Mouse (Mus musculus) layer of hippocampus, postnatal 14 days (tissue): ENCODE measurements around the gene Slc47a2. TPM values are rescaled to one million over a fixed set of nuclear protein-coding genes. Genes with fewer than 3 reads are reported as not detected.

Source experiments
- DNase-seq, 2 experiments: peaks; one replicate each; pipeline ENCODE4 v3.0.0; 2021 to 2022; ENCODE audit warnings: low spot score in 2 of 2, mixed read lengths in 1 of 2
- total RNA-seq, 2 experiments: library from RNA; stranded (reverse); gene quantifications; 2 replicates each; pipeline ENCODE4 v1.2.3; 2021

Slc47a2 gene
- total RNA-seq, 2 experiments from 2014 or later, result 0.17 TPM; not detected in 1

DNA sequence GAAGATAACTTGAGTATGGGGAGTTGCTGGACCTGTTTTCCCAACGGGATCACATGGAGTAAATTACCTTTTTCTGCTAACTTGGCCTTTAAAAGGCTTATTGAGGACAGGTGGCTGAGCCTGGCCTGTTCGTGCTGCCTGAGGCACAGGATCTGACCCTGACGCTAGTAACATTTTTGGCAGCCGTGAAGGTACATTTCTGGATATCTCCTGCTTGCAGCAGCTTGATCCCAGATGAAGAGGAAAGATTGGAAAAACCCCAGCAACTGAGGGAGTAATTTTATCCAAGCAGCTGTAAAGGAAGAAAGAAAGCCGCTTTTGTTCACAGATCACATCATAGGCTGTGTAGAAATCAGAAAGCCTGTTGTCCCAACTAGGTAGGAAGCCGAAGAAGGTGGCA is 58.3 kb downstream of the Slc47a2 start:
- no peak for DNase-seq

DNA sequence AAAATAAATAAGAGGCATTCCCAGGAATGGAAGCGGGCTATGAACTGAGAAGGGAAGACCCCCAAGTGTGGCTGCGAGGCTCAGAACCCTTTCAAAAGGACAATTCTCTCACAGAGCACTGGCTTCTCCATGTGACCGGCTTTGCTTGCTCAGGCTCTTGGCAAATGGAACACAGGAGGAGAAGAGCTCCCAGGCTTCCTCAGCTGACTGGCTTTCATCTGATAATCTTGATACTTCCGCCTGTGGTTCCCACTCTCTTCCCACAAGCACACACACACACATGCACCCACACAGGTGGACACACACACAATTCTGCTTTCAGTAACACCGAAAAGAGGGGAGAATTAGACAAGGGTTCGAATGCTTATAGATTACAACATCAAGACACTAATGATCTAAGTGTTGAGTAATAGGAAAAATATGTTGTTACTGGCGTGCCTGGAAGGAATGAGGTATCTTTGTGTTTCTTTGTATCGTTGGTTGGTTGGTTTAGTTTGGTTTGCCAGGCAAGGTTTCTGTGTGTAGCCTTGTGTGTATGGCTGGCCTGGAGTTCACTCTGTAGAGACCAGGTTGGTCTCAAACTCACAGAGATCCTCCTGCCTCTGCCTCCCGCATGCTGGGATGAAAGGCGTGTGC is 59.1 kb downstream of the Slc47a2 start:
- DNase-seq, result no peak

DNA sequence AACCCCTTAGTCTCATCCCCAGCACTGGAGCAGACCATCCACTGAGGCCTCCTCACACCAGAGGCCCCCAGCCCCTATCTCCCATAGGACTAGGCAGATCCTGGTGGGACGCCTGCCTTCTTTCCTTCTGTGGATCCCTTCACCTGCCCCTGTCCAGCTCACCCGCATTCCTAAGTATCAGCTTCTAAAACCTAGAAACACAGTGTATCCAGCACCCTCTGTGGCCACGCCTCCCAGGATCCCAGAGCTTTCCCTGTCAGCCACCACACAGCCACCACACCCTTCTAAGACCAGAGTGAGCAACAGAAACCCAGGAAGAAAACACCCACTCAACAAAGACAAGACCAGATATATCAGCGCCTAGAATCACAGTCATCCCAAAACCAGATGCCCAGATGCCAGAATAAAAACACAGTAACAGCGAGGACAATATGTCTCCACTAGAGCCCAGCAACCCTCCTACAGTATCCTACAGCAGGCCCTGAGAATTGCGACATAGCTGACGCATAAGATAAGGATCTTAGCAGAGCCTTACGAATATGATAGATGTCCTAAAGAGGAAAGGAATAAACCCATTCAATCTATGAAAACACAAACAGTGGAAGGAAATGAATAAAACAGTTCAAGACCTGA is 64.1 kb downstream of the Slc47a2 start:
- no peak for DNase-seq

GRCm38 (mm10) chr11:61277937-61278336 is 64.7 kb downstream of the Slc47a2 start:
- DNase-seq, result no peak

DNA sequence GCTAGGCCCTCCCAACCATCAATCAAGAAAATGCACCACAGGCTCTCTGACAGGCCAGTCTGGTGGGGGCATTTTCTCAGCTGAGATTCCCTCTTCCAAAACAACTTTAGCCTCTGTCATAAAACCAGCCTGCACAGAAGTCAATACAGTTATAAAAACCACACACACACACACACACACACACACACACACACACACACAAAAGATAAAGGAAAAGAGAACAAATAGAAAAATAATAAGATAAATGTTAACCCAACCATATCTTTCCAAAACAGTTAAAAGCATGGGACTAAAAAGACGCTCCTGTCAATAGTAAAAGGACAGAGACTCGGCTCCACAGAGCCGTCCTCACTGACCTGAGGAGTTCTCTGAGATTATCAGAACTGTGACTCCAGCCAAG is 66.2 kb downstream of the Slc47a2 start:
- DNase-seq, result no peak

GRCm38 (mm10) chr11:61275106-61275505 is 67.6 kb downstream of the Slc47a2 start:
- DNase-seq, result no peak

DNA sequence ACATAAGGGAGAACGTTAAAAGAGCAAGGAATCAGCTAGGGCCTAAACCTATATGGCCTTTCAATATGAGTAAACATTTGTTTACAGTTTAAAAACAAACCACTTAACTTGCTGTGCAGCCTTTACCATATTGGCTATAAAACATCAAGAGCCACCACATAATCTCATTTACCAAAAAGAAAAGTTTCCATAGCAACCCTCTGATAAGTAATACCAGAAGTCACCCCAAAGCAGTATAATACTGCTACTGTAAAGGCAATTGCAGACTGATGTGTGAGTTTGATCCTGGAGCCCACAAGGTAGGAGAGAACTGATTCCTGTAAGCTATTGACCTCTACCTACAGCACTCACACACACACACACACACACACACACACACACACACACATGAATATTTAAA is 68.2 kb downstream of the Slc47a2 start:
- no peak for DNase-seq

DNA sequence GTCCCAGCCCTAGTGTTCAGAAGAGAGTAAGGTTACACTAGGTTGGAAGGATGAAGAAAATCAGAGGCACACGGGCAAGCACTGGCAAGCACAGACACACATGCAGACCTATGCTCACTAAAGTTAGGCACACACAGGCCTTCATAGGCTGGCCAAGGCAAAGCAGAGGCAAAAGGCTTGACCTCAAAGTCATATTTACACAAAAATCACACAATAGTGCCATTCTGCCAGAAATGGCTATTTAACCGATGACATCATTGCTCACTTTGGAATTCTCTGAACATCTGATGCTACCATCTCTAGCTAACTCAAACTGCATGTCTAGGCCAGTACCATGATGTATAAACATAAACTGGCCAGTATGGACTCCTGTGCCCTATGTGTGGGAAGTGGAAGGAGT is 68.7 kb downstream of the Slc47a2 start:
- no peak for DNase-seq

DNA sequence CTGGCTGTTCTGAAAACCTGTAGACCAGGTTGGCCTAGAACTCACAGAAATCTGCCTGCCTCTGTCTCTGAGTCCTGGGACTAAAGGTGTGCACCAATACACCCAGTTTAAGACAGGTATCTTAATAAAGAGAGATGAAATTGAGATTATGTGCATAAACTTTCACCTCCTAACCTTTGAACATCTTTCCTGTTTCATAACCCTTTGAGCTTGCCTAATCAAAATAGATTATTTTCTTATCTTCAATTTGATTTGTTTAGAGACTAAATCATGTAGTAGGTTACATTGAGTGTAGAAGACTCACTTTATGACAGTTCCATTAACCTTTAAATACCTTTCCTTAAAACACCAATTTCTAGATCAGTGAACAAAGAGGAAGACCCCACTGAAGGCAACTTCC is 71.0 kb downstream of the Slc47a2 start:
- no peak for DNase-seq

- DNase-seq, result no peak
These were observed 72.3 kb downstream of the Slc47a2 start for GRCm38 (mm10) chr11:61270406-61270805.

DNA sequence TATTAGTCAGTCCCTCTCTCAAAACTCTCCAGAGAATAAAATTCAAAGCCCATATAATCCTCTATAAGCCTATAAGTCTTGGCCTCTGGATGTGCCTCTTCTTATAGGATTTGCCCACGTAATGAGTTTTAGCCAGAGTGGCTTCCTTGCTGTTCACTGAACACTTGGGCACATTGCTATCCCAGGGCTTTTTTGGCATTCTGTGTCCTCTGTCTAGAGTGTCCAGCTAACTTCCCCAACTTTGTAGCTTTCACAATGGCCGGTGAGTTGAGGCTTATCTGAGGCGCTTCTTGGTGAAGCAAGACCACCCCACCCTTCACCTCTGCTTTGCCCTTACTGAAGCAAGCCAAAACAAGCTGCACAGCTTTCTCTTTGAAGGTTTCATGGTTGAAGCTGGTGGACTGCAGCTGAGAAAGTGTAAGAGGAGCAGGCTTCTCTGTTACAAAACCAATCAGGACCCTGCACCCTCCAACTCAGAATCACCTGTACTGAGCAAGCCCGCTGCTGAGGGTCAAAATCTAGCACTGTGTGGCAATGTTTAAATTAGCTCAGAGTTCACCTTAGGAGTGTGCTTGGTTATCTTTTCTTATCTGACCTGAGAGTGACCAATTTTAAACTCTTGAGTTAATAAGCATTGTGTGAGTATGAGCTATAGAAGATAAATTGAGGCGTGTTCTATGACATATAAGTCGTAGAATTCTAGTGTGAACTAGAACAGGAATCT is 73.9 kb downstream of the Slc47a2 start:
- DNase-seq, result no peak

GRCm38 (mm10) chr11:61266551-61267533 is 75.8 kb downstream of the Slc47a2 start, which contains the start of gene Aldh3a2:
Gene Aldh3a2 (minus strand): TSS chr11:61267464.
- peak; percentile 89 to 94 for DNase-seq

- no peak for DNase-seq
These were observed 78.8 kb downstream of the Slc47a2 start for GRCm38 (mm10) chr11:61263841-61264240.

- DNase-seq, result no peak
These were observed 80.1 kb downstream of the Slc47a2 start for GRCm38 (mm10) chr11:61262516-61262915.

- no peak for DNase-seq
These were observed 83.6 kb downstream of the Slc47a2 start for GRCm38 (mm10) chr11:61259106-61259505.

- DNase-seq, result no peak
These were observed 89.9 kb downstream of the Slc47a2 start for GRCm38 (mm10) chr11:61252807-61253206.

DNA sequence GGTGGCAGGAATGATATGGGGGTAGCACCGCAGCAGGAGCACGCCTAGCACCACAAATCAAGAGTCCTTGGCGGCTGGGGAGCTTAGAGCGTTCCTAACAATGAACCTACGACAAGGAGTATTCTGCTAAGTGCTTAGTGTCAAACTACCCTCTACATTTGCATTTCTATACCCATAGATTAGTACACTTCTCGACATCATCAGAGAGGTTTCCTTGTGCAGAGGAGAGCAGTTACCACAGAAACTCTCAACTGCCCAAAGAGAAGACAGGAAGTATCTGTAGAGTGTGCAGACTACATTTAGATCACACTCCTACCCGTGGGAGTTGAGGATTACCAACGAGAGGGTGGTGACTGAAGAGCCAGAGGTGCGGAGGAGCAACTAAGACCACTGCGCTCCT is 90.9 kb downstream of the Slc47a2 start:
- no peak for DNase-seq
